Mouse (Mus musculus): Measurements from ENCODE around the gene Eif2s2.
"Not testable (repeated sequence)": the region's sequence is repeated elsewhere in the genome, so short reads cannot be mapped to it uniquely, and the experiment has no call there.

Gene Eif2s2

DNA sequence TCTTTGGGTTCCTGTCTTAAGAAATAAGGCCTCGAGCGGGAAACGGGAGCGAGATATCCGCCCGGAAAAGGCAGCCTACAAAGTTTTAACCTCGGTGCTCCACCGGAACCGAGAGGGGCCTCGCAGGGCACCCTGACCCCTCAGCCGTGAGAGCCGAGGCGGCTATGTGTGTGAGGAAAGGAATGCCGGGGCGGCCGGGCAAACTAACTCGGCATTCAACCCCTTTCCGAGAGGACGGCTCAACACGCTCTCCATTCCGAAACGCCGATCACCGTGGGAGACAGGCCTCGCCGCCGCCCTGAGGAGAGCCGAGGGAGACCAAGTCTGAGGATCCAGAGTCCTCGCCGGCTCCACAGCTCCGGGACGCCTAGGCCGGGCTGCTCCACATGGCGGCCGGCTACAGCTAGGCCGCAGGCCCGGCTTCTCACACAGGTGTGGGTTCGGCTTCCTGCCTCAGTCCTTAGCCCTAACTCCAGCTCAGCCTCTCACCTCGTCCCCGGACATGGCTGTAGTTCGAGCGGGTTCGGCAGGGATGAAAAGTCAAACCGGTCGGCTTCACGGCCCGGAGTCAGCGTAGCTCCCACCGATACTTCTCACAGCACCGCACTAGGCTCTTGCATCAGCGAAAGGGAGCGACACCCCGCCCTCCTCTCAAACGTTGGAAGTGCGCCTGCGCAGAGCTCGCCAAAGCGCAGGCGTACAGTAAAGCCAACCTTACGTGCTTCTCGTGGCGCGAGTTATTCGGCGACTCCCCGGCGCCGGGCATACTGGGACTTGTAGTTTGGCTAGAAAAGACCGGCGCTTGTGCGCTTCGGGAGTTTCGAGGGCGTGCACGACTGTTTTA, at the start of gene Eif2s2:
TSS of gene Eif2s2 (minus strand) at position 735 of the 844 bp plus-strand sequence.
- DNase-seq (ENCODE audit: low spot score) = peak; percentile 93

DNA sequence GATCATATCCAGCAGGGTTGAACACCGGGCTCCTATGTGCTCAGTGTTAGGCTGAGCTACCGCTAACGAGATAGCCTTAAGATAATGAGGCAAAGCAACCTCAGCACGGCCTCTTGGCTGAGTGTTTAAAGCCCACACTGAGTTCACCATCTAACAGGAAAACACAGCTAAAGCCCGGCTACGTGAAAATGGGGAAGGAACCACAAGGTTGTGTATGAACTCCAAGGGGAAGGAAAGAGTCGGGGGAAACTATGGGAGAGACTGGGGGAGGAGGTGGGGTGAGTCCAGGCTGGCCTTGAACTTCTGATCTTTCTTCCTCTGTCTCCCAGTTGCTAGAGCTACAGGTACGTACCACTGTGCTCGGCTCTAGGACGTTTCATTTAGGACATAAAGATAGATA, 49.2 kb upstream of the Eif2s2 start:
- no peak for DNase-seq (ENCODE audit: low spot score)

DNA sequence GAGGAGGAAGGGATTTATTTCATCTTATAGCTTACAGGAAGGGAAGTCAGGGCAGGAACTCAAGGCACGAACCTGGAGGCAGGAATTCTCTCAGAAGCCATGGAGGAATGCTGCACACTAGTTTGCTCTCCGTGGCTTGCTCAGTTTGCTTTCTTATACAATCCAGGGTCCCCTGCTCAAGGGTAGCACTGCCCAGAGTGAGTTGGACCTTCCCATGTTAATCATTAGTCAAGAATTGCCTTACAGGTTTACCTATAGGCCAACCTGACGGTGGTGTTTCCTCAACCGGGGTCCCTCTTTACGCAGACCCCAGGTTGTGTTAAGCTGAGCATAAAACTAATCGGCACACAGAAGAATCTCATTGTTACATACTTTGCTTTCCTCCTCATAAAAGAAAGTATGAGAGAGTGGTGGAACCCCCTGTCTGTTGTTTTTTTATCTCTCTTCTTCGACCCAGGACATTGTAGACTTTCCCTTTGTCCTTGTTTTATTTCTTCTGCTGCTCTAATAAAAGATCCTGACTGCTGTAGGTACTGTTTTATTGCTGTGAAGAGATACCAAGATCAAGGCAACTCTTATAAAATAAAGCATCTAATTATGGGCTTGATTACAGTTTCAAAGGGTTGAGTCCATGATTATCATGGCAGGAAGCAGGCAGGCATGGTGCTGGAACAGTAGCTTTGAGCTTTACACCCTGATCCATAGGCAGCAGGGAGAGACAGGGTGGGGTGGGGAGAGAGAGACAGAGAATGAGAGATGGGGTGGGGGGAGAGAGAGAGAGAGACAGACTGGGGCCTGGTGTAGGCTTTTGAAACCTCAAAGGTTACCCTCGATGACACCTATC, 45.0 kb upstream of the Eif2s2 start:
- no peak for DNase-seq (ENCODE audit: low spot score)

DNA sequence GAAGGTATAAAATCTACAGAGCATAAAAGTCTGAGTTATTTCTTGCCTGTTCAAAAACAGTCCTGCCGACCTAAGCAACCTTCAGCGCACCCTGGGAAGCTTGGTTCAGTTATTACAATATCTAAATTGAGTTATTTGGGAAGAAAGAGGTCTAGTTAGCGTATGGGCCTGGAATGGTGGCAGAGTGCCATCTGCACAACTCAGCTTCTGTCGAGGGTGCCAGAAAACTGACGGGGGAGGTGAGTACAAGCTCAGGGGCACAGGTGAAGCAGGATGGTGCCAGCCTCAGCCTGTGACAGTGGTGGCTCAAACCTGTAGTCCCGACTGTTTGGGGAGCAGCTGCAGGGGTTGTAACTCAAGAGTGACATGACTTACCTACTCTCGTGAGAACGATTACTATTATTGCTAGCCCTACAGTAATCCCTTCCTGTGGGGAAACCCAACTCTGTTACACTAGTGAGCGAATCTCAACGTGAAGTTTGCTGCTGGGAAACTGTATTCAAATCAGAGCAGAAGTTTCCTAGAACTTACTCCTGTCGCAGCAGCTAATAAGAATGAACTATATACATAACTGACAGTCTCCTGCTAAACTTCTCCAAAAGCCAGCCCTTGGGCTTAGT, 43.9 kb upstream of the Eif2s2 start:
- no peak for DNase-seq (ENCODE audit: low spot score)

DNA sequence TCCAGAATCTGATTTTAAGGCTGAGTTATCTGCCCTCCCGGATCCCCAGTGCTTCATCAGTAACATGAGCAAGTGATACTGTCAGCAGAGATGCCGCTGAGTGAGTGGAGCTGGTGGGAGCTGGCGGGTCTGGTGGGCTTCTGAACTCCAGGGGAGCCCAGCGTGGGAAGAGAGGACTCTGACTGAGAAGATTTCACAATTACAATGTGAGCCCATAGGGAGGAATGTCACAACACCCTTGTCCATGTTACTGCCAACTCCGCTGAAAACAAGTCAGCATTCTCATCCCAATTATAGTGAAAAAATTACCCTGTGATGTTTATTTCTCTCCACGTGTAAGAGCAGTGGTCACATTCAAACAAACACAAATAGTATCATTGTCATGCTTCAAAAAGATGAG, 43.4 kb upstream of the Eif2s2 start:
- no peak for DNase-seq (ENCODE audit: low spot score)

DNA sequence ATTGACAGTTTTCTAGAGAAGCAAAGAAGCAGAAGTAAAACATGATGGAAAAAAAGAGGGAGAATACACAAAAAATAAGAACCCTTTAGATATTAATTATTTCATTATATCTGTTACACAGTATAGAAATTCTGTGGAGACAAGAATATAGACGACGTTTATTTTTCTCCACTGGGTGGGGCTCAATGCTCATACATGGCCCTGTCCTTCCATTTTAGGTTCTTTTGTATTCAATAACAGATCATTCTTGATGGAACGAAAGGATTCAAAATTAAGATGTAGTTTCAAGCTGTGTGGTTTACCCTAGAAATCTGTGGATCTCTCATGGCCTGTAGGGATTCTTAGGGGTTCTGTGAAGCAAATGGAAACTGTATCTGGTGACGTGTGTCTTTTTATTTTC, 41.1 kb upstream of the Eif2s2 start:
- DNase-seq (ENCODE audit: low spot score) = no peak

DNA sequence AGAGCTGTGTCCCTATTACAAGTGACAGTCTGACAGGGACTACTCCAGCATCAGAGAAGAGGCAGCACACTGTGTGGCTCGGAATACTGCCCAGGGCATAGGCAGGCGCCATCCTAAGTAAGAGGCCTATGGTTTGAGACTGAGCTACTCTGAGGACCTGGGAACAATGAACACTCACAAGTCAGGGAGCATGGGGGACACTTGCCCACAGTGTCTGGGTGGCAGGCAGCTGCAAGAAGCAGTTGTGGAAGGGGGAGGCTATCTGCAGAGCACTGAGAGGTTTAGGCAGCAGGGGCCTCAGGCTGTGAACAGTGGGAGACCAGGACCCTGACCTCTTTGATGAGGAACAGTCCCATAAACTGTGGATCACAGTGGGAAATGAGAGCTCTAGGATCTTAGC, 35.6 kb upstream of the Eif2s2 start:
- no peak for DNase-seq (ENCODE audit: low spot score)

DNA sequence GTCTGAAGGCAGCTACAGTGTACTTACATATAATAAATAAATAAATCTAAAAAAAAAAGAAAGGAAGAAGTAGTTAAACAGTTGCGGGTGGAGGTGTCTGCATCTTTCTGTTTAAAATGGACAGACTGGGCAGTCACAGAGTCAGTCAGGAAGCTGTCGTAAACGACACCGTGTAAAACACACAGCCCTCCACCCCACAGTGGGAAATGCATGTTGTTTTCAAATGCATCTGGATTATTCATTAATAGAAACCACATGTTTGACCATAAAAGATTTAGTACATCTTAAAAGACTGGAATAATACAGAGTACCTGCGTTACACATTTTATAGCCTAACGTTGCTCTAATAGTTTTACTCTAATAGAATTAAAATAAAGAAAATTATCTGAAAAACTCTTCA, 34.1 kb upstream of the Eif2s2 start:
- no peak for DNase-seq (ENCODE audit: low spot score)

DNA sequence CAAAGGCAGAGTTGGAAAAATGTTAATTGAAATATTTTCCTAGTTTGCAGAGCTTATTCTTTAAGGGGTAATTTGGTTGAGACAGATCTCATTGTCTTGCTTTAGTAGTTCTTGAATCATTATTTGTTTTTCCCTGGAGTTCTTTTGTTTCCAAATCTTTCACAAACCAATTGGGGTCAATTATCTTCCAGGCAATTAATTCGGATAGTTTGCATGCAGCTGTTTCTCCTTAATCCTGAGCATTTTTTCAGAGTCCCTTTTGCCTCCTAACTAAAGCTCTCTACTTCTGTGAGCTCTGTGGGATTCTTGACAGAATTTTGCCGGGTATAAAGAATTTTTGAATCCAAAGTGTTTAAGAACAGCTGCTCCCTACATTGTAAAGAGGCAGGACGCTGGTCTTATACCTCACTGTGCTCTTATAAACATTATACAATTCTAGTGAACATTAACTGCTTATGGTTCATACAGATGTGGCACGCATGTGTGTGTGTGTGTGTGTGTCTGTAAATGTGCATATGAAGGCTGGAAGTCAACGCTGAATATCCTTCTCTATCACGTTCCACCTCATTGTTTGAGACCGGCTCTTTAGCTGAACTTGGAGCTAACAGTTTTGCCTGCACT, 32.8 kb upstream of the Eif2s2 start:
- DNase-seq (ENCODE audit: low spot score) = no peak

DNA sequence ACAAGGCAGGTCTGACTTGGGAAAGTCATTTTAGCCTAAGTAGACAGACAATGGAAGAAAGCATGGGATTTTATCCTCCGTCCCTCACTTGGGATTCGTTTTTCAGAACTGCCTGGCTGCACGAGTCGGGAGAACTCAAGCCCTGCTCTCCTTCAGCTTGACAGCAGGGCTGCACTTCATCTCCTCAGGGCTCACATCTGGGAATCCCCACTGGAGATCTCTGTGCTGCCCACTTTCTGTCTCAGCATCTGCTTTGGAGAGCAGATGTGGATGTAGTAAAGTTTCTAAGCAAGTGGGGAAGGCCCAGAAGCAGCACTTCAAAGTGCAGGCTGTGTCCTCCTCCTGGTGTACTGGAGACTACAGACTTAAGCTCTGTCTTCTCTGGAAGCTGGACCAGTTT, 29.4 kb upstream of the Eif2s2 start:
- not testable (repeated sequence) for DNase-seq (ENCODE audit: low spot score)

DNA sequence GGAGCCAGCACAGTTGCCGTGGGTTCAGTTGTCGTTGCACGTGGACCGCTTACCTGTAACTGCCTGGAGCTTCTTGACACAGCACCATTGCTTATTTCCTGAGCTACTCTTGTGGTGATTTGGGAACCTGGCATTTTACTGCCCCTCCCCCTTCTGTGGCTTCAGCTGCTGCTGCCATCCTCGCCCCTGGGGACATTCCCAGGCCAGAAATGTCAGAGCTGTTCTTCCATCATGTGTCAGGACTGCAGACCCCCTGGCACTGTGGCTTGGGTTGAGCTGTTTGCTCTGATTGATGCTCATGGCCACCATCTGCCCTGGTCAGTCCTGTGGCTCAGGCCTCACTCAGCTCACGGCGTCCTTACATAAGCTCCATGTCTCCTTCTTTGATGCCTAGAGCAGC, 28.2 kb upstream of the Eif2s2 start:
- DNase-seq (ENCODE audit: low spot score) = no peak

DNA sequence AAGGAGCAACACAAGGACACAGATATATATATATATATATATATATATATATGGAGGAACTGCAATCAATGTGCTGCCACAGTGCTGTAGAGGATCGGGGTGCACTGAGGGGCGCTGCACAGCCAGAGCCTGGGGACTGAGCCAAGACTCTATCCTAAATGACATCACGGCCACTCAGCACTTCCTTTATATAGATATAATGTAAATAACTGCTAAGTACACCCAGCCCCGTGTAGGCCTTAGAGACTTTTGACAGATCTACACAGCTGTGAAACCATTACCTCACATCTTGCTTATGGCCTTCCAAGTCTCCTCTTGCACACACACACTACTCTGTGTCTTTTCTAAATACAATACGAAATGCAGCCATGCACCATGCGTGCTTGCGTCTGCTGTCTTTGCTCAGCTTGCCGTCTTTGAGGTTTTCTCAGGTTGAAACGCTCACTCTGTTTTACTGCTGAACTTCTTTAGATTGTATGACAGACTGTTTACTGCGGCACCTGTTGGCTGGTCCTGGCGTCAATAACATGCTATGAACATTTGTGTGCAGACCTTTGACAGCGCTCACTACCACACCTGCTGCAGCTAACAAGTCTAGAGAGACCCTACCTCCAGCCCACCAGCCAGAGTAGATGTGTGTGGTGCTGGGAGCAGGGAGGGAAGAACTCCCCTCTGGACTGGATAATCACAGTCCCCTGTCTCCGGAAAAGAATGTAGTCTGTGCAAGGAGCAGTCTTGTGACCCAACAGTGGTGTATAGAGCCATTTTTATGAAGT, 25.3 kb upstream of the Eif2s2 start:
- no peak for DNase-seq (ENCODE audit: low spot score)

DNA sequence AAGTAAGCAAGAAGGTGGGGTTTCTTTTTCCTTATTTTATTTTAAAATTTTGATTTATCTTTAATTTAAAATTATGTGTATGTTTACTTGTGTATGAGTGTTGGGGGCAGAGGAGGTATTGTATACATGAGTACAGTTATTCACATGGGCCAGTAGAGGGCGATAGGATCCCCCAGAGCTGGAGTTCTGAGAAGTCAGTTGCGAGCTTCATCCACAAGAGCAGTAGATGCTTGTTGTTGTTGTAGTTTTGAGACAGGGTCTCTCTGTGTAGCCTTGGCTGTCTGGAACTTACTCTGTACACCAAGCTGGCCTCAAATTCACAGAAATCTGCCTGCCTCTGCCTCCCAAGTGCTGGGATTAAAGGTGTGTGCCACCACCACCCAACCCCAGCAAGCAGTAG, 23.8 kb upstream of the Eif2s2 start:
- DNase-seq (ENCODE audit: low spot score) = no peak

DNA sequence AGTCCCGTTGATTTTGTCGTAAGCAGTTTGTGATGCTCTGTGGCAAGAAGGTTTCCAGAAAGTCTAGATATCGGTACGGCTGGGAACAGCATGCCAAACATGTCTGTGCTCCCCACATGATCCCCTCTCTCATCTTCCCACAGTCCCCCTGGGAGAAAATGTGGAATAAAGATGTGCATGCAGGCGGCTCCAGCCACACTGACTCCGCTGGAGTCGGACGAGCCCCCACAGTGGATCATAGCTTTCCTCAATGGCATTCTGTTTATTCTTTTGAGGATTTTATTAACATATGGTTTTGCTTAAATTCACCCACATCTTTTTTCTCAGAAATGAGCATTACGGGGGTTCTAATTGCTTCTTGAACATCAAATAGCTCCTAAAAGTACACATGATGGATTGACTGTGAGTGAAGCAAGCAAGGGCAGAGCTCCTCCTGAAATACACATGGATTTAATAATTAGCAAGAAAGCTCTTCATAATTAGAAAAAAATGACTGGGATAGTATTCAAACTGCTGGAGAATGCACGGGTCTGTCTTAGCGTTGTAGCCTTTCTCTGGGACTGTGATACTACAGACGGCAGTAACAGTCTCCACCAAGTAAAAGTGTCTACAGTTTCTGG, 23.3 kb upstream of the Eif2s2 start:
- no peak for DNase-seq (ENCODE audit: low spot score)

DNA sequence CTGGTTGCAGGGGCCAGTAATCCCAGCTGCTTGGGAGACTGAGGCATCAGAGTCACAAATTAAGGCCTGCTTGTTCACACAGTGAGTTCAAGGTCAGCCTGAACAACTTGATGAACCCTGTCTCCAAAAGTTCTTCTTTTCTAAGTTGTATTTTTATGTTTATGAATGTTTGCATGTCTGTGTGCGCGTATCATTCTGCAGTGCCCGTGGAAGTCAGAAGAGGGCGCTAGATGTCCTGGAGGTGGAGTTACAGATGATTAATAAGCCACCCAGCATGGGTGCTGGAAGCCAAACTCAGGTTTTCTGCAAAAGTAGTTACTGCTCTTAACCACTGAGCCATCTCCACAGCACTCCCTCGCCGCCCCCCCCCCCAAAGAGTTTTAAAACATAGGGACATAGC, 17.1 kb upstream of the Eif2s2 start:
- no peak for DNase-seq (ENCODE audit: low spot score)

DNA sequence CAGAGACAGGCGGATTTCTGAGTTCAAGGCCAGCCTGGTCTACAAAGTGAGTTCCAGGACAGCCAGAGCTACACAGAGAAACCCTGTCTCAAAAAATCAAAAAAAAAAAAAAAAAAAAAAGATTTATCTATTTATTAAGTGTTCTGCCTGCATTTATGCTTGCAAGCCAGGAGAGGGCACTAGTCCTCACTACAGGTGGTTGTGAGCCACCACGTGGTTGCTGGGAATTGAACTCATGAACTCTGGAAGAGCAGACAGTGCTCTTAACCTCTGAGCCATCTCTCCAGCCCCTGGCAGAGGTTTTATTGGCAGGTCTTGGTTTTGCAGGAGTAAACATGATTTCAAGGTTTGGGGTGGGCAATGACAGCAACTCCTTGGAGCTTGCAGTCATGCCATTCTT, 15.5 kb upstream of the Eif2s2 start:
- not testable (repeated sequence) for DNase-seq (ENCODE audit: low spot score)

DNA sequence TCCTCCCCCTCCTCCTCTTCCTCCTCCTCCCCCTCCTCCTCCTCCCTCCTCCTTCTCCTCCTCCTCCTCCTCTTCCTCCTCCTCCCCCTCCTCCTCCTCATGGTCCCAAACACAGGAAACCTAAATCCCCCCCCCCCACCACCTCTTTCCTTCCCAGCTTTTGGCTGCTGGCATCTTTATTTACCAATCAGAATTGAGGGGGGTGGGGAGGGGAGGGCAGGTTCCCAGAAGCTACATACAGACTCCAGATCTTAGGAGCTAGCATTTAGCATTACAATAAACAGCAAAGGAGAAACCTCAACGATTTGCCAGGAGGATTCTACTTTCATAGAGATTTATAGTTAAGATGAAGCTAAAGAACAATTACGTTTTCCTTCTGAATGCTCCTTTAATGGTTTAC, 13.1 kb upstream of the Eif2s2 start:
- no peak for DNase-seq (ENCODE audit: low spot score)

DNA sequence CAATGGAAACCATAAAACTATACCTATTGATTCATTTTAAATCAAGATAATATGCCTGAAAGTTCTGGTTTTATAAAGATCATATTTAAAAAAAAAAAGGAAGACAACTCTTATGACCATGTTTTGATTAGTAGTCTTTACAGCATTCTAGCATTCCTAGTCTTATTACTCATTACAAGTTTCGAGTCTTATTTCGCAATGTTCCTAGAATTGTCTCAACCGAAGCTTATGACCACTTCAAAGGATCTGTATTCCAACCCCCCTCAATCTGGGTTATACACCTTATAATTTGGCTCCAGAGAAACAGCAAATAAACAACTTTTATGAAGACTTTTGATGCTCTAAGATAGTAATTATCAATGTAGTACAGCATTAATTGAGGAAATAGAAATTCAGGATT, 9.4 kb upstream of the Eif2s2 start:
- DNase-seq (ENCODE audit: low spot score) = no peak

DNA sequence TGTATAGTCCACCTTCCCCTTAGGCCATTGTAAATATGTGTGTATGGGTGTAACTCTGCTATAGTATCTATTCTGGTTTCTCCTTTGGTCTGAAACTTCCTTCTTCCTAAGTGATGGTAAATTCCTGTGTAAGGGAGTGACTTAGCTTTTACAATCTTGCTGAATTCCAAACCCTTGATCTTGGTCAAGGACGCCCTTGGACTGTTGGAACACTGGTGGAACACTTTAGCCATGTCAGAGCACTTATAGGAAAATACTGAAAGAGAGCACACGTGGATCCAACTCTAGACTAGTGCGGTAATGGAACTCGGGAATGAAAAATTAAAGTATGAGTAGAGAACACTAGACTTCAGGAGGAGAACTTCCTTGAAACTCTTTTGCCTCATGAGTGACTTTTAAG, 6.7 kb upstream of the Eif2s2 start:
- DNase-seq (ENCODE audit: low spot score) = not testable (repeated sequence)

DNA sequence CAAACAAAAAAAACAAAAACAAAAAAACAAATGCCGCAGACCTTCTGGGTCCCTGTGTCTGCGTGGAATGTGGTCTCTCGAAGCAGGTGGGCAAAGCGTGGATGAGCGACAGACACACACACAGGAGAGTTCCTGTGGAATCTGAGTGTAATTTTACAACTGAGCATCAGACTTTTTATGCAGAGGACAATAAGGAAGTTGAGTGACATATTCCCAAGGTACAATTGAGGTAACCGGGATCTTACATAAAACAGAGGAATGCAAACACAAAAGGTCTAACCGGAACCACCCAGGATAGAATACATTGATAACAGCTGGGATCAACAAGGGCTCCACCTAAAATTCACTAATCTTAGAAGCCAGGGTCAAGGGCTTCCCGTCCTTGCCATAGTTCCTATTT, 6.3 kb upstream of the Eif2s2 start:
- DNase-seq (ENCODE audit: low spot score) = not testable (repeated sequence)

DNA sequence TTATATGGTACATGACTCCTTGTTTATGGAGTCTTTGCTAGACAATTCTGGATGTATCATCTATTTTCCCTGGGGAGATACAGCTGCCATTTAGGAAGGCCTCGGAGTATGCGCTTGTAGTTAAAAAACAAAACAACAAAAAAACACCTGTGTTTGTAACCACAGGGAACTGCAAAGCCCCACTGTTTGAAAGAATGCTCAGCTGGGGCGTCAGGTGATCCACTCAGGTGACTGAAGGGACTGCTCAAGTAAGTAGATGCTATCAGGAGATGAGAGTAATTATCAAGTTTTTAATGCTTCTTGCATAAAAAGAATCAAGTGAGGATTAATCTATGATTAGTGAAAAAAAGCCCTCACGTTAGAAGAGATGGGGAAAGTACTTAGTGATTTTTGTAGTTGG, 813 bp upstream of the Eif2s2 start:
- DNase-seq (ENCODE audit: low spot score) = no peak
